Mouse (Mus musculus): Measurements from ENCODE around the gene Edil3.
"Not testable (repeated sequence)": the region's sequence is repeated elsewhere in the genome, so short reads cannot be mapped to it uniquely, and the experiment has no call there.

GRCm38 (mm10) chr13:89070132-89070531 lies 248.9 kb downstream of the Edil3 start:
- TF ChIP-seq CTCF (IDR thresholded peaks at IDR 0.05; ENCODE audit: borderline replicate concordance, insufficient read depth, low read length); POLR2A (IDR thresholded peaks at IDR 0.05; ENCODE audit: low read depth, low read length): not testable (repeated sequence)

Data from embryonic fibroblast, embryonic 13.5 days (primary cell).